Mouse (Mus musculus) layer of hippocampus, postnatal 14 days (tissue): Measurements from ENCODE around the gene Pik3ap1. TPM values are rescaled to one million over a fixed set of nuclear protein-coding genes. Genes with fewer than 3 reads are reported as not detected.

Experiments used
- total RNA-seq, 2 experiments: library from RNA; stranded (reverse); gene quantifications; 2 replicates each; pipeline ENCODE4 v1.2.3; 2021

The Pik3ap1 gene
- total RNA-seq, 2 experiments from 2014 or later, result 1.7 to 2.2 TPM

Other genes with a start within 250 kb of the Pik3ap1 start
- gene Tll2, start 178.3 kb downstream of the Pik3ap1 start, total RNA-seq, result under 1 TPM; 0.60 to 0.72 TPM
- 100 to 1,000 TPM; 130 to 136 TPM for gene Tm9sf3, start 121.1 kb downstream of the Pik3ap1 start, total RNA-seq
- 10 to 100 TPM; 15.8 to 16.8 TPM for gene Lcor, start 97.5 kb upstream of the Pik3ap1 start, total RNA-seq
- 10 to 100 TPM; 10.9 to 12.7 TPM for gene Gm340, start 197.3 kb upstream of the Pik3ap1 start, total RNA-seq